Mouse (Mus musculus) C2C12 (cell line): ENCODE data around the gene Fkbp6.

ENCODE experiments used
- CEBPB ChIP-seq: IDR thresholded peaks from one replicate; pipeline ENCODE4 v1.6.1; 2011; ENCODE audit warnings: low read depth, mild to moderate bottlenecking, control low read depth, moderate library complexity
- CTCF ChIP-seq: IDR thresholded peaks from one replicate; pipeline ENCODE4 v1.5.1; 2011; ENCODE audit not compliant: control insufficient read depth, insufficient read depth, insufficient read length
- FOSL1 ChIP-seq: IDR thresholded peaks from one replicate; pipeline ENCODE4 v1.8.0; 2011; ENCODE audit warnings: mild to moderate bottlenecking, low read length; ENCODE audit not compliant: poor library complexity, insufficient read depth, severe bottlenecking
- MAX ChIP-seq: IDR thresholded peaks from one replicate; pipeline ENCODE4 v1.6.1; 2011; ENCODE audit warnings: mild to moderate bottlenecking, control low read depth
- MYOD1 ChIP-seq: IDR thresholded peaks from one replicate; pipeline ENCODE4 v1.6.1; 2011; ENCODE audit warnings: low read depth; ENCODE audit not compliant: control insufficient read depth, insufficient read length
- MYOG ChIP-seq: IDR thresholded peaks from one replicate; pipeline ENCODE4 v1.6.1; 2011; ENCODE audit not compliant: control insufficient read depth, insufficient read length; ENCODE audit errors: extremely low read depth
- USF1 ChIP-seq: IDR thresholded peaks from one replicate; pipeline ENCODE4 v1.6.1; 2011; ENCODE audit warnings: low read depth, mild to moderate bottlenecking, control low read depth, moderate library complexity

DNA sequence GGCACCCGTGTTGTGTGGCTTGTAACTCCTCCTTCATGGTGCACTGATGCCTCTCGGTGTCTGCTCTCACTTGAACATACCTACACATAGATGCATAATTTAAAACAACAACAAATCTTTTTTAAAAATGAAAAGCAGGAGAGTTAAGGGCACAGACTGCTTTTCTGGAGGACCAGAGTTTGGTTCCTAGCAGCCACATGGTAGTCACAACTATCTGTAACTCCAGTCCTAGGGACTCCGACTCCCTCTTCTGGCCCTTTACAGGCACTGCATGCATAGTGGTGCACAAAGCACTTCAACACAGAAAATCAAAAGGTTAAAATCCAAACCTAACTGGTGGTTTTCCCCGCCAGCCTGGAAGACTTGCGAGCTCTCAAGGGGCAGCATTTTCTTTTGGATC is 23.8 kb upstream of the Fkbp6 start:
- TF ChIP-seq CTCF (no peak), MYOG (no peak), MAX (no peak), CEBPB (no peak), USF1 (no peak), MYOD1 (no peak), FOSL1 (no peak)
